Mouse (Mus musculus) adrenal gland, adult 18-20 months (tissue): ENCODE data around the gene Traf4. TPM values are rescaled to one million over a fixed set of nuclear protein-coding genes. Genes with fewer than 3 reads are reported as not detected.

Experiments
- DNase-seq, 2 experiments: peaks; one replicate each; pipeline ENCODE4 v3.0.0; 2021 to 2022; ENCODE audit warnings: low spot score in 2 of 2
- total RNA-seq, 2 experiments: library from RNA; stranded (reverse); gene quantifications; 1 replicate in 1 of 2; 2 replicates in 1 of 2; pipeline ENCODE4 v1.2.3; 2021

The Traf4 gene
- total RNA-seq, 2 experiments from 2014 or later: 29.9 to 34.1 TPM

- no peak for DNase-seq
Measured at GRCm38 (mm10) chr11:78167257-78167959, 2.0 kb upstream of the Traf4 start.

- DNase-seq: no peak
Measured at GRCm38 (mm10) chr11:78166640-78167039, 1.3 kb upstream of the Traf4 start.

DNA sequence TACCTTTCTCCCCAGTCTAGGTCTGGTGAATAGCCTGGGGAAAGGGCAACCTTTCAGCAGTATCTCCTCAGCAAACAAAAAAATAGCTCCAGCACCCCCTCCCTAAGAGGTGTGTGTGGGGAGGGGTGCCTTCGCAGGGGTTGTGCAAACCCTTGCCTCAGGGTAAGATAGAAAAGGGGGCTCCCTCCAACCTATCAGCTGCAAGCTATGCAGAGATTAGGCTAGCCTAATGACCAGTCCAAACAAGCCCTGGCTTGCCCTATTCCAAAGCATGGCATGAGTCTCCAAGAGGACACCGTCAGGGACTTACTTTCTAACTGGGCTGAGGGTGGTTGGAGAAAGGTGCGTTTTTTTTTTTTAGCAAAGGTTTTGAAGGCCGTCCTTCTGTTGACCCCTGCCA, 772 bp upstream of the Traf4 start:
- DNase-seq: no peak

DNA sequence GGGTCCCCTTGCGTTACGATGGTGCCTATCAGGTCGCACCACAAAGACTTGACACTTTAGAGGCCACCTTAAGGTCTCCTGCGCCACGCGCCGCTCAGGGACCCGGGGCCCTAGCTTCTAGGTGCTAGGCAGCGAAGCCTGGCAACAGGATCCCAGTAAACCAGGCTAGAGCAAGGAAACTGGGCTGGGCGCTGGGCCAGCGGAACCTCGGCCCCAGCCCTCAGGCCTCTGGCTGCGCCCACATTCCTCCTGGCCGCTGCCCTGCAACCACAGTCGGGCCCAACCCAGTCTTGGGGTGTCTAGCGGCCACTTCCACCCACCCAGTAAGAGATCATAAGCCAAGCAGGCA, 346 bp upstream of the Traf4 start:
- peak in 1 of 2 experiments; percentile 51 for DNase-seq

DNA sequence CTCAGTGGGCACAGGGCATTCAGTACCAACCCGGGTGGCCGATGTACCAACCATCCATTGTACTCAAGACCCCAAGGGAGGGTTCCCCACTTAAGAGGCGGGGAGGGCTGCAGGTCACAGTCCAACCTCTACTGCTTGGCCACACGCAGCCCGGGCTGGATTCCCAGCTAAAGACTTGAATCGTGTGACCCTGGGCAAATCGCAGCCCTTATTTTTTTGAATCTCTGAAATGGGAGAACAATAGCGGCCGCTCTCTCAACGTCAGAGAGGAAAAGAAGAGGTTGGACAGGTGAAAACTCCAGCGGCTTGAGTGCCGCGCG, 825 bp downstream of the Traf4 start:
- no peak for DNase-seq

DNA sequence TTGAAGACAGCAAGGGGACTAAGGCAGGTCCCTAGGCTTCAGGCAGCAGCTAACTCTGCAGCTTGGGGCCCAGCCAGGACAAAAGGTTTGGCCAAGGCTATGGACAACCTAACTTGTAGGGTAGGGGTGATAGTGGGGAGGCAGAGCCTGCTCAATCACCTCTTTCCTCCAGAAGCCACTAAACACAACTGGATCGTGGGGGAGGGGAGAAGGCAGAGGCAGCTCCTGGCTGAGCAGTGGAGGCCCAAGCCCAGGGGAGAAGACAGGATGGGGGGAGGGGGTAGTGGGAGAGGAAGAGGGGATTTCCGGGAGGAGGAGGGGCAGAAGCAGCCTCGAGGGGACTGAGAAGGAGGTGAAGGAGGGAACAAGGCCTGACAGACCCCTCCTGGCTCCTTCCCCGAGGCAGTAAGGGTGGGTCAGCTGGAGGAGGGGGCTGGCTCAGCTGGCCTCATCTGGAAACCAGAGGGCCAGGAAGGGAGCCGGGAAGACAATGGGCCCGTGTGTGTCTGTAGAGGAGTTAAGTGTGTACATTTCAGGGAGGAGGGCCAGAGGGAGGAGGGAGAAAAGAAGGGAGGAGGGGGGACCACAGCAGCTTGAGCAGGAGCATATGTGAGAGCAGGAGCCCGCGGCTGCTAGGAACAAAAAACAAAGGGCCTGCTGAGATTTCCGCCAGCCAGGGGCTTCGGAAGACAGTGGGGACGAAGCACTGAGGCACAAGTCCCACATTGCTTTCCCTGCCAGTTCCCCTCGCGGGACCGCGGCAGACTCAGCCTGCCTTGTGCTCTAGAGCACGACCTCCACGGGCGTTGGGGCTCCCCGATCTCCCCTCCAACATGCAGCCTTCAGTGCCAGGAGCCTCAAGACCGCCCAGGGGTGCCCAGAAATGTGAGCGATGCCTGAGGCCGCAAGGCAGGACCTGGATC, 1.4 kb downstream of the Traf4 start:
- peak in 1 of 2 experiments; percentile 53 for DNase-seq

DNA sequence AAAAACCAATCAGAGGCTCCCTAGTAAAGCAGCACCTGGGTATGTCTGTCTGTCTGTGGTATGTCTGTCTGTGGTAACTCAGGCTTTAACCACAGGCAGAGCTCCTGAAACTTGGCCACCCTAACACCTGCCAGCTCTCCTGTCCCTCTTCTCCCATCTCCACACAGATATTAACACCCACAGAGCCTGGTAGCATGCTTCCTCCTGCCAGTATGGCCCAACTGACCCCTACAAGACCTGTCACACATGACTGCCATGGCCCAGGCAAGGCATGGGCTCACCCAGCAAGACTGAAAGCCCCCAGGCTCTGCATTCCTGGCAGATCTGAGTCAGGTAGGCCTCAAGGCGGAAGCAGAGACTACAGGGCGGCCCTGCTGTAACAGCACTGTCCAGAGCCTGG, 2.3 kb downstream of the Traf4 start:
- DNase-seq: no peak

DNA sequence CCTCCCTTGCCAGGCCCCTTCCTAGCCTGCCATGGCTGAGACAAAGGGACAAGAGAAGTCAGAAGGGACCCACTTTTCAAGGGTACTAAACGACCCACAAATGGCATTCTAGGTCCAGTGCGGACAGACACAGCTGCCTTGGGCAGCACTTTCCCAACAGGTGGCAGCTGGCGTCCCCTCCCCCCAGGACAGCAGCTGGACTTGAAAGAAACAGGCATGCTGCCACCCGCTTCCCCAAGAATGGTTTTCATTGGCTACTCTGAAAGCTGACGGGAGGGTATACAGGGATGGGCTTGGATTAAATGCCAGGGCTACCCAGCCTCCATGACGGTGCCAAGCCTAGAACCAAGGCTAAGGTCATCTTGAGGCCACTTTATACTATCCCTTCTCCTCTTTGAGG, 2.9 kb downstream of the Traf4 start:
- DNase-seq: no peak

DNA sequence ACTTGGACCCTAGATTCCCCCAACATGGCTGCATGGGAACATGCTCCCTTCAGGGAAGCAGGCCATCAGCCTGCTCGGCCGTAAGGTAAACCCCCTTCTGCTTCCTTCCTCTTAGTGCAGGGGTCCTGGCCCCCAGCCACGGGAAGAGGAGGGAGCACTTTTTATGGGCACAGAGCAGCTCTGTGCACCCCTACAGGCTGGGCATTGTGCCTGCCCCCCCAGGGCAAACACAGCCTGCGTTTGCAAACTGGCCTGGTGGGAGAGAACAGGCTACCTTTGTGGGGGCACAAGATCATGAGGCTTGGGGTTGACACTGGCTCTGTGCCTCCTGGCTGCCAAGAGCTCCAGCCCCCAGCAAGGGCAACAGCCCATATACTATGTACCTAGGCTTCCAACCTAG, 3.4 kb downstream of the Traf4 start:
- no peak for DNase-seq

DNA sequence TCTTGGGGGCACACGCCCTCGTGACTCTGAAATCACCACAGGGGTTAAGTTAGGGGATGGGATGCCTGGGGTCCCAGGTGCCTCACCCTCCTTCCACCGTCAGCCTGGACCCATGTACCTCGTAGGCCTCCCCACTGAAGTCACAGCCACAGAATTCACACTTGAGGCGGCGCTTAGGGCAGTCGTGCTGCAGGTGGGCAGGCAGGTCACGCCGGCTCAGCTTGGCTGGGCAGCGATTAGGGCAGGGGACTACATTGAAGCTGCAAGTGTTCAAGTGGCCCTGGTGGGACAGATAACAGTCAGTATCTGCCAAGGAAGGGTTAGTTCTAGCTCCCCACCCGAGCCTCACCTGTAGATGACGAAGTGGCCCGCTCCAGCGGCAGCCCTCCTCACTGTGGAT, 4.2 kb downstream of the Traf4 start:
- DNase-seq: no peak

DNA sequence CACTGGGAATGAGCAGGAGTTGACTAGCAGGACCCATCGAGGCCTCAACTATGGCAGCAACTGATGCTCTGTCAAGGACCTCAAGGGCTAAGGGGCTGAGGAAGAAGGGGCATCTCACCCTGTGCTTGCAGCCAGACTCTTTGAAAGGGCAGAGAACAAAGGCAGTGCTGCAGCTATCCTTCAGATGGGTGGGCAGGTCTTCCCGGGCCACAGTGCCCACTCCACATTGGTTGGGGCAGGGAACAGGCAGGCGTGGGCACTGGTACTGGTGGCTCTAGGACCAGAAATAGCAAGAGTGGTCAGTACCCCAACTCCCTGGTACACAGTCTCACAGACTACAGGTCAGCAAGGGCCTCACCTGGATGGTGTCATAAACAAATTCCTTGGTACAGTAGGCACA, 4.7 kb downstream of the Traf4 start:
- no peak for DNase-seq

- DNase-seq: no peak
Measured at GRCm38 (mm10) chr11:78160171-78160570, 5.2 kb downstream of the Traf4 start.

DNA sequence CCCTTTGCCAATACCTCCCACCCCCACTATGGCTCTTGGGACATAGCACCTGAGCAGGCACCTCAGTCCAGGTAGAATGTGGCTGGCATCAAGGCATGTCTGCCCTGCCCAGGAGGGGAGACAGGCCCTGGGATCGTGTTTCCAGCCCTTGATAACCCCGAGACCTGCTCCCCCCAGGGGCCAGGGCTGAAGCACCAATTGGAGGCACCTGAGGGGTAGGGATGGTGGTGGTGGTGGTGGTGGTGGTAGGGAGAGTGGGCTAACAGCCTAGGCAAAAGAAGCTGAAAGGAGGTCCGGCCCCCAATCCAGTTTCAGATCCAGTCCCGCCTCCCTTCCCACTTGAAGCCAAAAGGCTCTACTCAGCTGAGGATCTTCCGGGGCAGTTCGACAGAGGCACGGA, 5.8 kb downstream of the Traf4 start:
- DNase-seq: no peak

DNA sequence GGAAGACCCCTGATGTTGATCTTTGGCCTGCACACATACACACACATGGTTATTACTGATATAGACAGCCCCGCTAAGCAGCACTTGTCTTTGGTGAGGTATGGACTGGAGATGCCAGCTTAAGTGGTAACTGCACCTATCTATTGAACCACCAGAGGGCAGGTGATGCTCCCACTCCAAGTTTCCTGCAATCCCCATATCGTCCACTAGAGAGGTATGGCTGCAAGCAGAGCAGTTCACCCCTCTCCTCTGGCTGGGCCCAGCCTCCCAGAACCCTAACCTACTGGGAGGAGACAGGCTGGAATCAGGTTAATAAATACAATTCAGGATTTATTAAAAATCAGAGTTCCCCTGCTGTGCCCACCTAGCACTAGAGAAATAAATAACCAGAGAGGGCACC, 6.3 kb downstream of the Traf4 start:
- peak in 1 of 2 experiments; percentile 63 for DNase-seq

DNA sequence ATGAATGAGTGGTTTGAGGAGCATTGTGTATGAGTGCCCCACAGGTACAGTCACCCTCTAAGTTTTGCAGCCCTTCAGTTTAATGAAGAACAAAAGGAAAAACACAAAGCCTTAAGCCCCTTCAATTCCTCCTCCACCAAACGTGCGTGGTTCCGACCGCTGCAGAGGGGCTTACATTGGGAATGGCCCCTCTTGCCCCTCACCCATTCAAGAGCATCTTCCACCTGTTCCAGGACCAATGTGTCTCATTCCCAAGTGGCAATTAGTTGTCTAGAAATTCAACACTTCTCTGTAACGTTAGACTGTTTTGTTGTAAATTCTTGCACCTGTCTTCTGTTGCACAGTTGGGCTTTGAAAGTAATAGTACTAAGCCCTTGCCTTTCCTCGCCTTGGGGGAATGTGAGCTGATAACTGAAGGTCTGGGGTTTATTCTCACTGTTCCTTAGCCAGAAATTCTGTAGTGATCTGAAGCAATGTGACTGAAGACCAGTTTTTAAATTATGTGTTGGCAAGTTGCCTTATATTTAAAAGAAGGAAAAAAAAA, 9.2 kb downstream of the Traf4 start:
- no peak for DNase-seq

DNA sequence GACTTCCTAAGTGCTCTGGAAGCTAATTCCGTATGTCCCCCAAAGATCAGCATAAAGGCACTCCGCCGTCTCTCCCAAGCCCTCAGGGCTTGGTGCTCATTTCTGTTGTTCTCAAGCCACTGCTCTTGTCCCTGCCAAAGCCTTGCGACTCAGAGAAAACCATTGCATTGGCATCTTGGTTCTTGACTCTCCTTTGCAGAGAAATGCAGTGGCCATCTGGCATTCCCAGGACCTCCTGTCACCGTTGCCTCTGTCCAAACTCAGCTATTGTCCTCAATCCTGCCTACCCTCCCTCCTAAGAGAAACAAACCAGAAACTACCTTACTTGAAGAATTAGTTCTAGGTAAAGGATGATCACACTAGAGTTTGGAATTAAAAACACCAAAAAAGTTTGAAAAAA, 9.7 kb downstream of the Traf4 start:
- DNase-seq: no peak

- DNase-seq: no peak
Measured at GRCm38 (mm10) chr11:78153778-78154177, 11.6 kb downstream of the Traf4 start.

GRCm38 (mm10) chr11:78152299-78153231, 12.8 kb downstream of the Traf4 start:
- peak in 1 of 2 experiments; percentile 52 for DNase-seq

DNA sequence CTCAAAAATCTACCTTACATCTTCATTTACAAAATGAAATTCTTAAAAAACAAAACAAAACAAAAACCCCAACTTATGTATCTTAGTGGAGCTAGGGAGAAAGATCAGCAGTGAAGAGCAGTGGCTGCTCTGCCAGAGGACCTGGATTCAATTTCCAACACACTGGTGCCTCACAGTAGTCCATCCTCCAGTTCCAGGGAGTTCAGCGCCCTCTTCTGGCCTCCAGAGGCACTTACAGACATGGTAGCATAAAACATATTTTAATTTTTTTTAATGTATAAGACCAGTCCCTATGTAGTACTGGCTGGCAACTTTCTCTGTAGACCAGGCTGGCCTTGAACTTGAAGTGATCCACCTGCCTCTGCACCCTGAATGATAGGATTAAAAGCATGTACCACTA, 14.2 kb downstream of the Traf4 start:
- no peak for DNase-seq

DNA sequence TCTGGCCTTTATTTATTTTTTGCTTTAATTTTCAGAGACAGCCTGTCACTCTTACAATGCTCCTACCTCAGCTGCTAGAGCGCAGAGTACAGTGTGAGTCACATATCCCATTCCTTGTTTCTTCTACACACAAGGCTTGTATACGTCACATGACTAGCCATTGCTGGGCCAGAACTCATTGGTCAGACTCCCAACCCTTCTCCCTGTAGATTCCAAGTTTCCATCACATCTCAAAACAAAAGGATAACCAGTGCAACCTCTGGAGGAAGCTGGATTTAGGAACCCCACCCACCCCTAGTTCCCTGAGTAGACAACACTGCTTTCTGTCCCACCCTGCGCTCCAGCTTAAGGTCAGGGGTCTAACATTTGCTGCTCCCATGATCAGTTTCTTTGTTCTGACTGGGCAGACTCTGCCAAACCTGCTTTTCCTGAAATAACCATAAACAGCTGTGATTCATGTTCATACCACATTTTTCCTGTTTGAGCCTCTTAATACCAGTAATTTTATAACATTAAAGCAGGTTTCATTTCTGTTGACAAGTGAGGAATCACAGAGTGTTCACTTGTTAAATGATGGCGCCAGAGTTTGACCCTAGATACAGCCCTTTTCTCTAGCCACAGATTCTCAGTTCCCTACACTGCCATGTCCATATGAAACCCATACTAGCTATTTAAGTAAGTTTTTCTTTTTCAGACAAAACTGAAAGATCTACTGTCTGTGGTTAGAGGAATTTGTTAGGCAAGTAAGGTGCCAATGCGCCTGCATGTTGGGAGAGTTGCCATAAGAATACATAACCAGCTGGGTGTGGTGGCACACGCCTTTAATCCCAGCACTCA, 18.5 kb downstream of the Traf4 start:
- DNase-seq: no peak
